Mouse (Mus musculus) heart, postnatal 10 days (tissue): ENCODE results near the gene Rxra. TPM values are rescaled to one million over a fixed set of nuclear protein-coding genes. Genes with fewer than 3 reads are reported as not detected.
A peak's percentile ranks its signal among the peaks of the same experiment; 100 is the strongest.

Experiments used
- DNase-seq, 2 experiments: peaks; one replicate each; pipeline ENCODE4 v3.0.0; 2021
- intact Hi-C: fragments of 180-260 bp; cut with DNase I; formaldehyde crosslinking; loops from one replicate; pipeline ENCODE4 v1.15.1; 2025
- total RNA-seq, 2 experiments: library from RNA; stranded (reverse); gene quantifications; 2 replicates each; pipeline ENCODE4 v1.2.3; 2021

The Rxra gene
- total RNA-seq, 2 experiments from 2014 or later, result 38.6 to 42.5 TPM

DNA sequence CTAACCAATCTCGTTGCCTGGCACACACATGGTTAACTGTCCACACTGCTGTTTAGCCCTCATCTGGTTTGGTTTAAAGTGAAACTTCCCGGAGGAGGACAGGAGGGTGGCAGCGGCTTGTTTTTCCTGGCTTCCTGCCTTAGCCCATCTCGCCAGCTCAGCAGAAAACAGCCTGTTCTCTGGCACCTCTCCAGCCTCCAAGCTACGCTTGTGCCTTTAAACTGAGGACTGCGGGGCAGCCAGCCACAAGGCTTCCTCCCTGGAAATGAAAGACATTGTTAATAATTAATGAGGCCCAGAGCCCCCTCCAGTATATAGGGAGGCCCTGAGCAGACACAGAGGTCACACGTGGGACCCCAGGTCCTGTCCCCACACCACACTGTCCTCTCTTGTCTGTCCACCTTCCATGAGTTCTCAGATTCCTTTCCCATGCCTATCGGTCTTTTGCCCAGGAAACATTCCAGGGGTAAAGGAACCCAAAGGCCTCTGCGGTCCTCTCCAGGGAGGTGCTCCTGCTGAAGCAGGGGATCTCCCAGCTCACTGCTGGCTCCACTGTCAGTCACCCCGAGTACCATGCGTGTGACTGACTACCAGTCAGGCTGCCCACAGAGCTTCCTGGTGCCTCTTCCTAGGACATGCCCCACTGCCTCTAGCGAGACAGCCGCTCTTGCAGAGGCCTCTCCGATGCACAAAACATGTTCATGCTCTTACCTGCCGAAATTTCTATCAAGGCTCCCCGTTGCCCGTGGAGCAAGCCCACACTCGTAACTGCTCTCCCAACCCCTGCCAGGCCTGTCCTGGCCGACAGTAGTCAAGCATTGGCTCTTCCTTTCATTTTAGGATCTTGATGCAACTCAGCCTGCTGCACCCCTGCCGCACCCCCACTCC lies 82.4 kb downstream of the Rxra start:
- intact Hi-C loops, result loop anchor here (2.0 kb wide), 2 partner anchors 60 to 82 kb away; partner anchors contain the start of gene Rxra

DNA sequence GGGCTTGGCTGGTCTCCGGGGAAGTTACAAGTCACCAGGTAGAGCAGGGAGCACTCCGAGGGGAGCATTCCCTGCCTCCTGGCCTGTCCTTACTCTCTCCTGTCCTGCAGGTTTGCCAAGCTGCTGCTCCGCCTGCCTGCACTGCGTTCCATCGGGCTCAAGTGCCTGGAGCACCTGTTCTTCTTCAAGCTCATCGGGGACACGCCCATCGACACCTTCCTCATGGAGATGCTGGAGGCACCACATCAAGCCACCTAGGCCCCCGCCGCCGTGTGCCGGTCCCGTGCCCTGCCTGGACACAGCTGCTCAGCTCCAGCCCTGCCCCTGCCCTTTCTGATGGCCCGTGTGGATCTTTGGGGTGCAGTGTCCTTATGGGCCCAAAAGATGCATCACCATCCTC lies 83.2 kb downstream of the Rxra start:
- DNase-seq, result no peak
- intact Hi-C loops, result loop anchor here (2.0 kb wide), 2 partner anchors 61 to 83 kb away; partner anchors contain the start of gene Rxra

More for the DNA sequence above, 82.4 kb downstream of the Rxra start:
- DNase-seq, result peak; percentile 94 to 95

GRCm38 (mm10) chr2:27761260-27761995 lies 85.2 kb downstream of the Rxra start:
- intact Hi-C loops, result no loop called here
- no peak for DNase-seq

DNA sequence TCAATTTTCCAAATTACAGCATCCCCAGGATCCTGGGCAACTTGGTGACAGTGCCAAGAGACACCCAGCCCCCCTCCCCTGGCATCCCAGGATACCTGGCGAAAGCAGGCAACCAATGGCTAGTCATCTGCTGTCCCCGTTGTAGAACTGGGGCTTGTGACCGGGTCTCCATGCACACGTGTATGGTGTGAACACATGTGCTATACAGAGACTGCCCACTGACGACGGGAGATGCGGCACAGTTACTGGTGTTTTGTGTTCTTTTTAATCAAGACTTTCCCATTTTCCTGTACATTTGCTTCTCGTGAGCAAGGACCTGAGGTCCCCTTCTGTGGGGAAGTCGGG lies 85.7 kb downstream of the Rxra start:
- DNase-seq, result no peak
- intact Hi-C loops, result loop anchor here (1.0 kb wide), 1 partner anchor 82 kb away; no protein-coding TSS in a partner anchor

GRCm38 (mm10) chr2:27762509-27762908 lies 86.3 kb downstream of the Rxra start:
- intact Hi-C loops, result loop anchor here (1.0 kb wide), 1 partner anchor 82 kb away; no protein-coding TSS in a partner anchor
- DNase-seq, result no peak

DNA sequence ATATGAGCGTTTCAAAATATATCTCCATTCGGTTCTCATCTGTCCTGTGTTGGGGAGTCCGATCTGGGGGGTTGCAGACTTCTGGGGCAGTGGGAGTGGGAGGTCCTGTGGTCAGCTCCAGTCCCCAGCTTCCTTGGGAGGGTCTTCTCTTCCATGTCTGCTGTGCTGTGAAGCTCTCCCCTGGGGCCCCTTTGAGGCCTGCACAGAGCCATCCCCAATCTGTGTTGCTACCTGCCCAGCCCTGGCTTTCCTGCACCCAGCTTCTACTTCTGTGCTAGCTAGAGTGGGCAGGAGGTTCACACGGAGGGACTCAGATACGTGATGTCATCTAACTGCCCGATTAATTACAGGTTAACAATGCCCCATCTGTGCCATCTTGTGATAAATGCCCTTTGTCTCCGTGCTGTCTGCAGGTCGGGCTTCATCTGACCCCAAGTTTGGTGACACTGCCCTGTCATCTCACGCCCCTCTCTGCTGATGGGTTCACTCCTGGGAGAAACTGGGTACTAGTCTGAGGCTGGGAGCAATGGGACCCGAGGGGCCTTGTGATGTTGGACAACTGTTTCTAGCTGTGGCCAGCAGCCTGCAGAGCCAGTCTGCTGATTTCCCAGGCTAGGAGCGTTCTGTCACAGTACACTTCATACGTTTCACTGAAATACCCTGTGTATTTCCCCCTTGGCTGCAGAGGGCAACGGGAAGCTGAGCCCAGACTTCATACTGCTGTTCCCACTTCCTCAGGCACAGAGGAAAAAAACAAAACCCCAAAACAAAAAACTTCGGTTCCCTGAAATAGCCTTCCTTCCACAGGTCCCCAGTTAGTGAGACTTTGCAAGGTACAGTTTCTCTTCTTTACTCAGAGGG lies 86.9 kb downstream of the Rxra start:
- intact Hi-C loops, result loop anchor here (1.0 kb wide), 1 partner anchor 83 kb away; no protein-coding TSS in a partner anchor
- no peak for DNase-seq

GRCm38 (mm10) chr2:27764256-27764936 lies 88.2 kb downstream of the Rxra start:
- intact Hi-C loops, result no loop called here
- peak in 1 of 2 experiments; percentile 42 for DNase-seq

- intact Hi-C loops, result loop anchor here (1.0 to 5.0 kb wide), 2 partner anchors 213 to 478 kb away; no protein-coding TSS in a partner anchor
- DNase-seq, result peak; percentile 90 to 96
Observed at GRCm38 (mm10) chr2:27764937-27765319, 88.7 kb downstream of the Rxra start.

DNA sequence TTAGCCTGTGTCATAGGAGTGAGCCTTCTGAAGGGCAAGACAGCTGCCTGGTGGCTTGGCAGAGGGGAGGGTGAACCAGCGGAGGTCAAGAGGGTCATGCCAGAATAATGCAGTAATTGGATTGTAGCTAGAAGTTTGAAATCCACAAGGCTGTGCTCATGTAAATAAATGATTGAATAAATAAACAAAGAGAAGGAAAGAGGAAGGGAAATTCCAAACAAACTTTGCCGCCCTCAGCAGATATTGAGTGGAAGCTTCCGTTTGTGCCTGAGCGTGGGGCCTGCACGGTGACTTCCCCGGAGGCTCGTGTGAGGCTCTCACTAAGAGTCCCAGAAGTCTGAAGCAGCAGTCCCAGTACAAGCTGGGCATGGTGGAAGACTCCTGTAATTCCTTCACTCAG lies 91.5 kb downstream of the Rxra start:
- DNase-seq, result no peak
- intact Hi-C loops, result loop anchor here (5.0 kb wide), 1 partner anchor 480 kb away; no protein-coding TSS in a partner anchor

GRCm38 (mm10) chr2:27769701-27770100 lies 93.5 kb downstream of the Rxra start:
- intact Hi-C loops, result loop anchor here (1.0 to 5.0 kb wide), 3 partner anchors 200 to 653 kb away; no protein-coding TSS in a partner anchor
- no peak for DNase-seq

DNA sequence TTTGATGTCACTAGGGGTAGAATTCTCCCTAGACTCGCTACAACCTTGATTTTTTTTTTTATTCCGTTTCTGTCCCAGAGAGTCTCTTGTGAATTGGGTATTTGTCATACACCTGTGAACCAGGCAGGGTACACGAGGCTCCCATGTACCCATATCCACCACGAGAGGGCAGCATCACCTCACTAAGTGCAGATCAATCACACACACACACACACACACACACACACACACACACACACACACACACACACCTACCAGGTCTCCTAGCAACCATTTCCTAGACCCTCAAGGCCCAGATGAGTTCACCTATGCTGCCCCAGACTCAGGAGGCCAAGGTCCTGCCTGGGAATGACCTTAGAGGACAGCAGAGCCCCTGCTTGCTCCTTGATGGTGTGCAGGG lies 94.0 kb downstream of the Rxra start:
- DNase-seq, result peak in 1 of 2 experiments; percentile 79
- intact Hi-C loops, result loop anchor here (1.0 to 5.0 kb wide), 2 partner anchors 199 to 652 kb away; no protein-coding TSS in a partner anchor

DNA sequence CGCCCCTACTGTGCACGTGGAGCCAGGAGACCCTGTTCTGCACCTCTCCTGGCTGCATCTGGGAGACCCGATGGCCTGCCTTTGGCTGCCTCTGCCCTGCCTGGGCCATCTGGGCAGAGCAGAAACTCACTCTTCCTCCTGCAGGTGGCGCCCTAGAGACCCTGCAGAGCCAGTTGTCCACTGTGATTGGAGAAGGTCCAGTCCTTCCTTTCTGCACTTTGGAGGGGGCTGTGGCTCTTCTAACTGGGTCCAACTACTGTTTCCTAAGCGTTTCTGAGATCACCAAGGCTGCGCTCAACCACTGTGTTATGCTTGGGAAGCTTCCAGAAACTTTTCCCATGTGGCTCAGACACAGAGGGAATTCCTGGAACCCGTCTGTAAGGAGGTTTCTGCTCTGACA lies 95.7 kb downstream of the Rxra start:
- DNase-seq, result peak; percentile 88 to 95
- intact Hi-C loops, result loop anchor here (1.0 to 5.0 kb wide), 2 partner anchors 115 to 650 kb away; no protein-coding TSS in a partner anchor

GRCm38 (mm10) chr2:27772841-27773388 lies 96.7 kb downstream of the Rxra start:
- intact Hi-C loops, result loop anchor here (1.0 to 5.0 kb wide), 2 partner anchors 114 to 649 kb away; no protein-coding TSS in a partner anchor

DNA sequence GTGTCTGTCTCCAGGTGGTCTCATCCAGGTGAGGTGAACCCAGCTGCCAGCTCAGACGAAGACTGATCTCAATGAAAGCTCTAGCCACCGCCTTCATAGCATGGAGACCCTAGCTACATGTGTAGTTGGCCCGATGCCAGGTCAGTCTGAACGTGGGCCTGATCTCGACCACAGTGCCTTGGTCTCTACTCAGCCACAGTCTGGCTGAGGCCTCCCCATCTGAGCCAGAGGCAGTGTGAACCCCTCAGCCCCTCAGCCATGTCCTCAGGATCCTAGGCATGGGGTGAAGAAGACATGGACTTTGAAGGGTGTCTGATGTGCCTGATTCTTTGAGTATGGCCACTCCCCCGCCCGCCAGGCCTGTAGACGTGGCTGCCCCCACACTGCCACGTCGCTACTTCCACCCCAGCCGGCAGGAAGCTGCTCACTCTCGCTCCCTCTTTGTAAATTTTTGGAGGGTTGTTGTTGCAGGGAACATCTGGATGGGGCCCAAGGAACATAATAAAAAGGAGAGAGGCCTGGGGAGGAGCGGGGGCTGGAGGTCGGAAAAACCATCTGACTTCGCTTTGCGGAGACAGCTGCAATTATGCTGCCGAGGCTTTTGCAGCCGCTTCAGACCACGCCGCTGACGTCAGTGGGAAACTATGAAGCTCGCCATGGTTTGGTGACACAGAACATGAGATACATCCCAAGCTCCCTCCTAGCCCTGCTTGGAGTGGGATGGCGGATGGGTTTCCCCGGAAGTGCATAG lies 97.9 kb downstream of the Rxra start:
- peak; percentile 86 for DNase-seq
- intact Hi-C loops, result loop anchor here (5.0 kb wide), 1 partner anchor 648 kb away; no protein-coding TSS in a partner anchor

More at GRCm38 (mm10) chr2:27772841-27773388, 96.7 kb downstream of the Rxra start:
- no peak for DNase-seq

DNA sequence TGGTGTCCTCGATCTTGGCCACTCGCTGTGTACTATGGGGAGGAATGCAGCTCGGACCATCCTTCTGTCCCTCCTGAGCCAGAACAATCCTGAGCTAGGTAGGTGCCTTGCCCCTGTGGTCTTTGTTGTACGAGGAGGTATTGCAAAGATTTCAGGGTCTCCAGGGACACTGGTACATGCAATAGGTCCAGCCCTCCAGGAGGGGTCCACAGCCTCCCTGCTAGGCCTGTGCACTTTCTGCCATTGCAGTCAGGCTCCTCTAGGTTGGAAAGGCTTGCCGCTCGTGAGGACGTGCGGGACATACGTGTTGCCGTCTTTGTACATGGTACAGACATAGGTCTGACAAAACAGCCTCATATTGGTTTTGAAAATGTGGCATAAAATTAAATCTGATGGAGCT lies 98.8 kb downstream of the Rxra start:
- no peak for DNase-seq
- intact Hi-C loops, result loop anchor here (5.0 kb wide), 1 partner anchor 62 kb away; no protein-coding TSS in a partner anchor

GRCm38 (mm10) chr2:27775625-27776024 lies 99.4 kb downstream of the Rxra start:
- peak in 1 of 2 experiments; percentile 60 for DNase-seq
- intact Hi-C loops, result loop anchor here (5.0 kb wide), 1 partner anchor 62 kb away; no protein-coding TSS in a partner anchor

DNA sequence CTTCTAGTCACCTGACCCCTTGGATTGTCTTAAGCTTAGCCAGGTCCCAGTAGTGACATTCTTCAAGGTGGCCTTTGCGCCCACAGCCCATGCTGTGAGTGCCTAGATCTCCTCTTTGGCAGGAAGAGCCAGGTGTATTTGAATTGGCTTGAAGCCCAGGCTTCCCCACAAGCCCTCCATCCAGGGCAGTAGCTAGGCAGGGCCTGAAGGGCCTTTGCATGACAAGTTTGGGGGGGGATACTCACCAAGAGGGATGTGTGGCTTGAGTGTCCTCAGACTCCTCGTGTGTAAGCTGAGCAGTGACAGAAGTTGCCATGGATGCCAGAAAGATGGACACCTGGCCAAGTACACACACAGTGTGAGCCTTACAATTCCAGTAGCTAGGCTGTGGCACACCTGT lies 101.5 kb downstream of the Rxra start:
- DNase-seq, result no peak
- intact Hi-C loops, result loop anchor here (5.0 kb wide), 1 partner anchor 60 kb away; no protein-coding TSS in a partner anchor

DNA sequence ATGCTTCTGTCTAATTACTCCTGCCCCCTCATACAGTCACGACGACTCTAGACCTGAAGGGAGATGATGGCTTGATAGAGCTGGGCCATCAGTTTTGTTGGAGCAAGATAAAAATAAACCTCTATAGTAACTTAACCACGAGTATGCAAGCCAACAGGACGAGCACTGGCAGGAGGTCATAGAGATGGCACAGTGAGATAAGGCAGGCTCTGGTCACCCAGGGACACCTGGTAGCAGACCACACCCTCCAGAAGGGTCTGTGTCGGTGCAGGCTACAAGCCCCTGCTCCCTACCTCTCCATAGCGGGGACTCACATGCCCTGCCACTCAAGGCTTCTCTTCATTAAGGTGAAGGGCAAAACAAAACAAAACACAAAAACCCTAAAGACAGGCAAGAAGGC lies 102.0 kb downstream of the Rxra start:
- intact Hi-C loops, result loop anchor here (5.0 kb wide), 1 partner anchor 59 kb away; no protein-coding TSS in a partner anchor
- DNase-seq, result no peak
